Mouse (Mus musculus) layer of hippocampus, adult 9-10 months (tissue): ENCODE data around the gene Slc13a2.
A peak's percentile ranks its signal among the peaks of the same experiment; 100 is the strongest.

Experiments
- DNase-seq: peaks from one replicate; pipeline ENCODE4 v3.0.0; 2022; ENCODE audit warnings: low spot score

Slc13a2 gene

DNA sequence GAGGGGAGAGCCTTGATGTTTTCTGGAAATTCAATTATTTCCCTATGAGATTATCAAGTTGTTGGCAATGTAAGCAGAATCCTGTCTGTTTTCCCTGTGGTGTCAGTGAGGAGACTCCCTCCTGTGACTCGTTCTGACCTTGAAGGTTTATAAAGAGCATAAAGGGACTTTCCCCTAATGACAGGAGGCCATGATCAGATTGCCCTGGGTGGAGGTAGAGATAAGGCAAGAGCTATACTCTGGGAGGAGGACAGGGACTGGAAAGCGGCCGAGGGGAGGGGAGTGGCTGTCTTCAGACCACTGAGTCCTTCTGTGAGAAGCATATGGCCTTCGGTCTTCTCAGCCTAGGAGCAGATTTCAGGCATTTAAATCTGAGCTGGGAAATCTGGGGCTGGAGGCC, 12.0 kb upstream of the Slc13a2 start:
- no peak for DNase-seq

DNA sequence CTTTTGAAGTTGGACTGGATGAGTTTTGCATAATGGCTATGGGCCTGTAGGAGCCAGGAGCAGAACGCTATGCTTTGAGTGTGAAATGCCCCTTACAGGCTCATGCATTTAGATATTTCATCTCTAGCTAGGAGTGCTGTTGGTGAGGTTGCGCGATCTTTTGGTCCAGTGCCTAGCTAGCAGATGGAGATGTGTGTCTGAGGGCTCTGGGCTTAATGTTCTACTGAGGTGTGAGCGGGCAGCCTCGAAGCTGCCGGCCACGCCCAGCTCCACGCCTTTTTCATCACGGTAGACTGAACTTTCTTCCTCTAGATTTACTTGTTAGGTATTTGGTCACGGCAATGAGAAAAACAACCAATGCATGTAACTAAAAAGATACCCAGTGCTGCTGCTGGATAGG, 9.2 kb upstream of the Slc13a2 start:
- DNase-seq, result no peak

DNA sequence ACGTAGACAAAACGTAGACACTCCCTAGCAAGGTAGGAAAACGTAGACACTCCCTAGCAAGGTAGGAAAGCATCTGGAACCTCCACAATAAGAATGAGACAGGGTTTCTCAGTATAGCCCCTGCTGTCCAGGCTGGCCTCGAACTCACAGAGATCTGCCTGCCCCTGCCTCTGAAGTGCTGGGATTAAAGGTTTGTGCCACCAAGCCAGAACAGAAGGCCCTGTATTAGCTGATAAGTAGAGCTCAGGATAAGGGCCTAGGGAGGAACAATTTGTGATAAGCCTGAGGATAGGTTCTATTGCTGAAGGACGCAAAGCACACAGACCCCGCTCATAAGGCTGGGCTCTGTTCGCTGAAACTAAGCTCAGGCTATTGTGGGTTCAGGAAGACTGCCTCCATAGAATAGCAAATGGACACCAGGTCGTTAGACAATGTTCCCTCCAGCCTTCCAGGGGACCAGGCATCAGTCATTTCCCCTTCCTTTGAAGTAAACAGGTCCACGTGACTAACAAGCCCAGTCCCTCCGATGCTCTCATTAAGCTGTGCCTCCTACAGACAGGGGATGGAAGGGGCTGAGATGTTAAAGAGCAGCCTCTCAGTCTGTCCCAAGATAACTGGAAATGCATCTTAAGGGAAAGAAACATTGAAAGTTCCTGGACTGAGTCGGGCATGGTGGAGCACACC, 8.3 kb upstream of the Slc13a2 start:
- DNase-seq, result no peak

GRCm38 (mm10) chr11:78428309-78428708, 6.3 kb upstream of the Slc13a2 start:
- no peak for DNase-seq

- no peak for DNase-seq
Observed at GRCm38 (mm10) chr11:78427655-78428054, 5.6 kb upstream of the Slc13a2 start.

DNA sequence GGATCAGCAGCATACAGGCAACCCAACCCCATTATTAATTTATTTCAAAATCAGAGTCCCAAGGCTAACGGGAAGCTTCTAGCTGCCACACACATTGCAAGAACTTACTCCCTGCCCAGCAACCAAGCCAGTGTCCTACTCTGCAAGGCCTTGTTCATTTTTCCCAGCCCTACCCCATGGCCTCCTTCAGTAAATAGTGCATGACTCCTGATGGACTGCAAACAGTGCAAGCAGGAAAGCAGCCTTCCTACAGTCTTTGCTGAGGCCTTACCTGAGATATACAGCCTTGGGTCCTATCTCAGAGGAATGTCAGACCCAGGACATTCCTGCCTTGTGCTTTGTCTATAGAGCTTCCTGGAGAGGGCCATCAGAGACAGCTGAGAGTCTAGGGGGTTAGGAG, 3.6 kb upstream of the Slc13a2 start:
- no peak for DNase-seq

DNA sequence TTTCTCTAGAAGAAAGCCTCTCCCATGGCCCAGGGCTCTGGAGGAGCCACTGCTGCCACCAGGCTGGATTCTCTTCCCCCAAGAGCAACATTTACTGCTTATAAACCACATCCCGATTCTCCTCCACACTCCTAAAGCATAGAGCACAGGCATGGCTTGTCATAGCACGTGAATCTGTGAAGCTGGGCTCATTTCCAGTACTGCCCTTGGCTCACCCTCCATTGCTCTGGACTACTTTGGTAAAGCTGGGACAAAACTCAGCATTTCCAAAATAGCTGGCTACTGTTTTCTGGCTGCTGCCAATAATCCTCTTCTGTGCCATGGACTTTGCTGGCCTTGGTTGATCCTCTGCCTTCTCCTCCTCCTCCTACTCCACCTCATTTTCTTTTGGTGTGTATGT, 2.3 kb upstream of the Slc13a2 start:
- no peak for DNase-seq

DNA sequence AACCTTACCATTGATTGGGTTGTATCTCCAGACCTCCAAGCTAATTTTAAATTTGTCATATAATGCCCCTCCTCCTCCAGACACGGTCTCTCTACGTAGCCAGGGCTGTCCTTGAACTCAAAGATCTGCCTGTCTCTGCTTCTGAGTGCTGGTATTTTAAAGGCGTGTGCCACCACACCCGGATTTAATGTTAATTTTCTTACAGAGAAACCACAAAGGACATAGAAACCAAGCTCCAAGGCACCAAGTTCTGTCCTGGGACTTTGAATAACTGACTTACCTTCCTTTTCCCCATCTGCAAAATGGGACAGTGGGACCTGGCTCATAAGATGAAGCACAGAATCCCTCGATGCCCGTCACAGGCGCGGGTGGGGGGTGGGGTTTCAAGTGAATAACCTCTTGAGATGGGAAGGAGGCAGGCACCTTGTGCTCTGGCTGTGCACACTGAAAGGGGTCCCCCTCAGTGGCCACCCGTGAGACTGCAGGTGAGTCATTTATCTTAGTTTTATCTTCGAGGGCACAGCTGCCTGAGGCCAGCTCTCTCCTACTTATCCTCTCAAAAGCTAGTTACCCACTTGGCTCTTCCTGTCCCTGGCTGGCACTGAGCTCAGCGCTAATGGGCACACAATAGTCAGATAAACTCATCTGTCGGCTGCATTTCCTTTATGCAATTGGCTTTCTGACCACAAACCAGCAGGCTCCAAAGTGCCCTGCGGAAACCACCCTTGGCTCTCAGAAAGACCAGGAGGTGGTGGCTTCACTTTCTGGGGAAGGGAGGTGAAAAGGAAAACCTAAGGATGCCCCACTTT, 612 bp downstream of the Slc13a2 start:
- no peak for DNase-seq

GRCm38 (mm10) chr11:78420263-78420889, 1.6 kb downstream of the Slc13a2 start:
- DNase-seq, result no peak

DNA sequence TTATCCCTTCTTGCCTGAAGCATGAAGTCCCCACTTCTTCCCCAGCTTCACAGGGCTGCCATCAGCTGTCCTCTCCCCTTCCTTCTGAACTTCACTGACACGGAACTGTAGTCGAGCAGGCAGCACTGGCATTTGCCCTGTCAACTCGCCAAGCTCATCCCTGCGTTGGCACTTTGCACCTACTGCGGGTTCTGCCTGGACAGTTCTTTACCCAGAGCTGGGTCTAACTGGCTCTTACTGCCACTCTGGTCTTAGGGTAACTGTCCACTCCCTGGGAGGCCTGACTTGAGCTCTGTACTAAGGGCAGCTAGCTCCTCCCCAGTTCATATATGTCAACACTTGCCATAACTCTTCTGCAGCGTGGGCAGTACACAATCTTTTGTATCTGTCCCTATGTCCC, 5.2 kb downstream of the Slc13a2 start:
- DNase-seq, result no peak

- no peak for DNase-seq
Observed at GRCm38 (mm10) chr11:78412861-78413260, 9.2 kb downstream of the Slc13a2 start.

- DNase-seq, result no peak
Observed at GRCm38 (mm10) chr11:78412324-78412850, 9.6 kb downstream of the Slc13a2 start.

- no peak for DNase-seq
Observed at GRCm38 (mm10) chr11:78411606-78412323, 10.3 kb downstream of the Slc13a2 start.

DNA sequence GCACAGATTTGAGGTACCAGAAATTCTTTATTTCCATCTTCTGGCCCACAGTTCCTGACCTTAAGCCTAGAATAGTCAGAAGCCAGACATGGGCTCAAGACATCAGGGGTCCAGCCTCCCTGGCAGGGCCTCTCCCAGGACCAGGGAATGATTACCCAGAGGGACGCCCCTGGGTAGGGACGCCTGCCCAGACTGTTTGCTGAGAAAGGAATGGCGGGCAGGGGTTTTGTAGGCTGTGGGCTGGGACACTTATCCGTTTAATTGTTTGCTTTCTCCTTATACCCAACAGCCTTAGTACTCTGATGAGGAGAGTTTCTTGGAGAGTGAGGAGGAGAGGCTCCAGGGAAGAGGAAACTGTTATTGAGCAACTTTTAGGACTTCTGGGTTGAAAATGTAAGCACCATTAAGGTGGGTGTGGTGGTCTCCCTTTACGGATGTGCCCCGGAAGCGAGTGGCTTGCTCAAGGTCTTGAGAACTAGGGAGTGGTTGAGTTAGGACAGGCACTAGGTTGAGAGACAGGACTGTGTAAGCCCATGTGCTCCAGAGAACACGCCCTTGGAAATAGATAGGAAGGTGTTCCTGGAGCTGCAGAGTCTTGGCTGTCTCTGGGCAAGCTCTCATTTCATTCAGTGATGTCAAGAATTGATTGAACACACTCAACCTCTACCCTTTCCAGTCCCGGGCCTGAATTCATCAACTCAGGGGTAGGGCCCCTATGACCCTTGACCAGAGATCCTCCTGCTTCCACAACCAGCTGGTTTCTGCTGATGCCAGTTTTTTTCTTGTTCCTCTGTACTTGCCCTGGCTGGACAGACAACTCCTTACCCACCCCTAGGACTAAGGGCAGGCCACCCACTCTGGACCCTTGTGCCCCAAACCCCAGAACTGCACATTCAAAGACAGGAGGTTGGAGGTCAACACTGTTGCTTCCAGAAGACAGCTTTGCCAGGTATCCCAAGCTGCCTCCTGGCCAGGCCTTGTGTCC, 13.5 kb downstream of the Slc13a2 start:
- DNase-seq, result no peak

GRCm38 (mm10) chr11:78402062-78402461, 20.0 kb downstream of the Slc13a2 start:
- DNase-seq, result no peak

DNA sequence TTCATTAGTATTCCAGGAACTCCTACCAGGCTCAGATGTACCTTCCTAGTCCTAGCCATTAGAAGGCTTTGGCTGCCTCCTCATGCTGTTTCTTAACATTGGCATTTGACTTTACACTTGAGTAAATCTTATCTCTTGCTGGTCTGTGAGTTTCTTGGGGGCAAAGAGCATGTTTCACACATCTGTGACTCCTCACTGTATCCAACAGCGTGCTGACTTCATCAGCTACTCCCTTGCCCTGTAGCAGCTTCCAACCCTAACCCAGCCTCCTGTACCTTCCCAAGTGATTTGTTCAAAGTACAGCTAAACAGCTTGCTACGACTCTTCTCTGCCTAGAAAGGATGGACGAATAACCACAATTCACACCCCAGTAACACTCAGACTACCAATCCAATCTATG, 20.5 kb downstream of the Slc13a2 start:
- no peak for DNase-seq

- no peak for DNase-seq
Observed at GRCm38 (mm10) chr11:78400936-78401335, 21.1 kb downstream of the Slc13a2 start.

GRCm38 (mm10) chr11:78399680-78400079, 22.3 kb downstream of the Slc13a2 start:
- DNase-seq, result peak; percentile 88

DNA sequence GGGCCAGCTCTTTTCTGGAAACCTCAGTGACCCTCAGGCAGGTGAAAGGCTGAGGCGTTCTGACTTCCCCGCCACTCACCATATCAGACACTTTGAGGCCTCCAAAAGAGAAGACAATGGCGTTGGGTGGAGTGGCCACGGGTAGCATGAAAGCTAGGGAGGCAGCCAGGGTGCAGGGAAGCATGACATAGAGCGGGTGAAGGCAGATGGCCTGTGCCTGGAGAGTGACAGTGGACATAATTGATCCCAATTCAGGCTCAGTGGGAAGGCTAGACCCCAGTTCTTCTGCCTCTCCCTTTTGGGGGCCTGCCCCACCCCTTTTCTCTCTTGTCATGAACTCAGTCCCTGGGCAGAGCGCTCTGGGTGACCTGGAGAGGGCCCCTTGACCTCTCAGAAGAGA, 23.8 kb downstream of the Slc13a2 start:
- DNase-seq, result no peak

DNA sequence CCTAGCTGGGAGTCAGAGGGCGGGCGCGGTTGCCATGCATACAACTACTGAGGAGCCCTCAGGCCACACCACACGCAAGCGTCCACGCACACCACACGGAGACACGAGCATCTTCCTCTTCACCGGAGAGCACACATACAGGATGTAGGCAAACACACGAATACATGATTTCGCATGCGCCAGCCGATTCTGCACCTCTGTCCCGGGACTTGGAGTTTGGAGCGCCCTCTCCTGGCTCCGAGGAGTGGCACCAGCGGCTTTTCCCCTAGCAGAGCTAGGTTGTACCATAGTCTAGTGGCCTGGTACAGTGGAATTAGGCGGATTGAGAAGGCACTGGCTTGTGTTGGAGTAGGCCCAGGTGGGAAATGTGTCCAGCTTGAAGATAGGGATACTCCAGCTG, 24.6 kb downstream of the Slc13a2 start:
- no peak for DNase-seq

DNA sequence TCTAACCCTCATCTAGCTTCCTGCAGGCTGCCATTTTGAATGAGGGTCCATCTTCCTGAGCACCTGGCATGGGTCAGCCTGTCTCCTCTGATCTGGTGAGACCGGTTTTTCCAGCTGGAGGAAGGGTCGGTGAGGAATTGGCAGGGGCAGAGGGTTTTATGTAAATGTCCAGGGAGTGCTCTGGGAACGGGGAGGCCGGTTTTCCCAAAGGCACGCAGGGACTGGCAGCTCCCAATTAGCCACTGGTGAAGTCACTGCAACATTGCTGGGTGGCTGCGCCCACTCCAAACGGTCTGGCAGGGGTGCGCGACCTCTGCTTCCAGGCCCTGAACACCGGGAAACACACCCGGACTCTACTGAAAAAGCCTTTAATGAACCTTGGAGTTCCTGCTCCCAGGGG, 25.1 kb downstream of the Slc13a2 start:
- DNase-seq, result no peak
